Mouse (Mus musculus): ENCODE results near the gene Higd2a. TPM values are rescaled to one million over a fixed set of nuclear protein-coding genes. Genes with fewer than 3 reads are reported as not detected.
"Not testable (repeated sequence)": the region's sequence is repeated elsewhere in the genome, so short reads cannot be mapped to it uniquely, and the experiment has no call there.

The Higd2a gene
- total RNA-seq, 2 experiments from 2014 or later, result 156 to 168 TPM

GRCm38 (mm10) chr13:54610972-54611754 lies 21.2 kb downstream of the Higd2a start, which contains the start of gene Cltb:
Cltb (minus strand) TSS chr13:54611344.
- DNase-seq (ENCODE audit: extremely low spot score in 1 of 2, low spot score in 2 of 2), result peak; percentile 87 to 96
- intact Hi-C loops (cut with DNase I), result no loop called here

GRCm38 (mm10) chr13:54613141-54613540 lies 23.1 kb downstream of the Higd2a start:
- intact Hi-C loops (cut with DNase I); DNase-seq (ENCODE audit: extremely low spot score in 1 of 2, low spot score in 2 of 2): not testable (repeated sequence)

GRCm38 (mm10) chr13:54616307-54616706 lies 26.3 kb downstream of the Higd2a start:
- DNase-seq (ENCODE audit: extremely low spot score in 1 of 2, low spot score in 2 of 2), result no peak
- intact Hi-C loops (cut with DNase I), result no loop called here

GRCm38 (mm10) chr13:54616998-54617397 lies 27.0 kb downstream of the Higd2a start:
- intact Hi-C loops (cut with DNase I), result no loop called here
- DNase-seq (ENCODE audit: extremely low spot score in 1 of 2, low spot score in 2 of 2), result no peak

DNA sequence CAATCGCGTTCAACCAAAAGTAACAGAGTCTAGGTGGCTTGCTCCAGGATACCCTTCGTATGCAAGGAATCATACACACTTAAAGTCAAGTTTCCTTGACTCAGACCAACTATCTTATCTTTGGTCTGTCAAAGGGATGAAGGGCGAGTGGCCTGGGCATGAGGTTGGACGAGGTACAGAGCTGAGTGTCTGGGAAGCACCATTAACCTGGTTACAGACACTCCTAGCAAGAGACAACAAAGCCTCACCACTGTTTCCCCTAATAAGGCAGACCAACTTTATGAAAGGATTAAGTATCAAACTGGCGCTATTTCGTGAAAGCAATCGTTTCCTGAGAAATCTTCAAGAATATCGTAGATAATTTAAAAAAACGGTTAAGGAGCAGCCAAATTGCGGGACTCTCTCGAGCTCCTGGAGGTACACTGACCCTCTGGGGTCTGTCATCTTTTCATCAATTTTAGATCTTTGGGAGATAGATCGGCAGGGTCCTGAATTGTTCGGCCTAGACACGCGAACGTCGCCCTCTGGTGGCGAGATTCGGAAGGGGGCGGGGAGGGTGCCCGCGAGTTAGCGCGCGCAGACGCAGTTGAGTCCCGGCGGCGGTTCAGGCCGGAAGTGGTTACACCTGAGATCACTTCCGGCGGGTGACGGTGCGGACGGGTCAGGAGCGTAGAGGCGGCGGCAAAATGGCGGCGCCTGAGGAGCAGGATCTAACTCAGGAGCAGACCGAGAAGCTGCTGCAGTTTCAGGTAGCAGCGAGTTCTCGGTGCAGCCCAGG lies 31.3 kb downstream of the Higd2a start, which contains the start of gene Faf2:
Gene Faf2, plus strand, starts transcription at position 630 of the 778 bp plus-strand sequence.
- peak; percentile 98 for DNase-seq (ENCODE audit: extremely low spot score in 1 of 2, low spot score in 2 of 2)
- intact Hi-C loops (cut with DNase I), result no loop called here

GRCm38 (mm10) chr13:54621960-54622521 lies 32.0 kb downstream of the Higd2a start:
- no peak for DNase-seq (ENCODE audit: extremely low spot score in 1 of 2, low spot score in 2 of 2)
- intact Hi-C loops (cut with DNase I), result no loop called here

DNA sequence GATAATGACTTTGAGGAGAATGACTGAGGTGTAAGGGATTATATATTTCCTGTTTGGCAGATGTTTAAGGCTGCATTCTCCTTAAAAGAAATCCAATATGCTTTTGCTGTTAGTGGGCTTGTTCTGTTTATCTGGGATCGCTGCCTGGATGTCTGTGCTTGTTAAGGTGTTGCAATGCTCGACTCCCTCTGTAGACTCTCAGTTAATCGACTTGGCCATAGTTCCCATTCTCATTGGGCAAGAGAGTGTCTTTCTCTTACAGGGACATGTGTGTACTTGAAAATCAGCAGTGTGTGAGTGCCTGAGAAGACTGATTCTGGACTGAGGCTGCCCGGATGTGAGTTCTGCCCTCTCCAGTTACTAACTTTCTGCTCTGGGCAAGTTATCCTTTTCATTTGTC lies 39.1 kb downstream of the Higd2a start:
- DNase-seq (ENCODE audit: extremely low spot score in 1 of 2, low spot score in 2 of 2), result no peak
- intact Hi-C loops (cut with DNase I), result no loop called here

DNA sequence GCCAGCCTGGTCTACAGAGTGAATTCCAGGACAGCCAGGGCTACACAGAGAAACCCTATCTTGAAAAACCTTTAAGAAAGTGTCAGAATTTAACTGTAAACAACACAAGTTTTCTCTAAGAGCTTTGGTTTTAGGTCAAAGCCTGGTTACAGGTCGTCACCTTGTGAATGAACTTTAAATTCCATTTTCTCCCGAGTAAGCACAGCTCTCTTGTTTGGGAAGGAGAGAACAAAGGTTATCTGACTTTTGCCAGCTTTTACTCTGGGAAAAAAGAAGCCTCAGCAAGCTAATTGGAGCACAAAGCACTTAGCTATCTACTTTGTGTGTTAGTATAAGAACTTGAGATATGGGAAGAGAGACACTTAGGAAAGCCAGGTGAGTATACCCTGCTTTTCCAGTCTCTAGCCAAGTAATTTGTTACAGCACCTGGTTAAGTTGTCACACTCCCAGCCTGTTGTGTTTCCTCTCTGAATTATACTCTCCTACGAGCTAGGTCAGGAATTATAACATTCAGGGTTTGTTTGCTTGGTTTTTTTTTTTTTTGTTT lies 42.8 kb downstream of the Higd2a start:
- intact Hi-C loops (cut with DNase I), result no loop called here
- no peak for DNase-seq (ENCODE audit: extremely low spot score in 1 of 2, low spot score in 2 of 2)

- no peak for DNase-seq (ENCODE audit: extremely low spot score in 1 of 2, low spot score in 2 of 2)
- intact Hi-C loops (cut with DNase I), result no loop called here
Observed at GRCm38 (mm10) chr13:54635011-54635410, 45.0 kb downstream of the Higd2a start.

Small RNA genes lying within 50 kb of the gene (microRNA-seq; reads per million reads assigned to microRNA genes)
- not detected for gene Gm24195

Other genes with a start within 250 kb of the Higd2a start
- gene Cplx2, start 218.9 kb upstream of the Higd2a start, total RNA-seq (2021), result 100 to 1,000 TPM; 641 to 656 TPM
- gene Thoc3, start 121.4 kb upstream of the Higd2a start, total RNA-seq (2021), result 10 to 100 TPM; 41.3 to 41.4 TPM
- gene Simc1, start 86.4 kb upstream of the Higd2a start, total RNA-seq (2021), result 10 to 100 TPM; 17.4 to 19.9 TPM
- gene 4833439L19Rik, start 24.8 kb upstream of the Higd2a start, total RNA-seq (2021), result 100 to 1,000 TPM; 137 to 152 TPM
- gene Arl10, start 15.2 kb upstream of the Higd2a start, total RNA-seq (2021), result 10 to 100 TPM; 37.0 to 39.9 TPM
- 10 to 100 TPM; 32.1 to 34.8 TPM for gene Nop16, start 117 bp upstream of the Higd2a start, total RNA-seq (2021)
- 100 to 1,000 TPM; 325 to 333 TPM for gene Cltb, start 21.1 kb downstream of the Higd2a start, total RNA-seq (2021)
- 10 to 100 TPM; 49.5 to 57.1 TPM for gene Faf2, start 31.6 kb downstream of the Higd2a start, total RNA-seq (2021)
- gene Rnf44, start 103.7 kb downstream of the Higd2a start, total RNA-seq (2021), result 100 to 1,000 TPM in 1 of 2 experiments, 10 to 100 TPM in 1; 97.4 to 102 TPM
- under 1 TPM; 0.34 to 0.51 TPM for gene Cdhr2, start 111.3 kb downstream of the Higd2a start, total RNA-seq (2021)
- gene Gprin1, start 159.7 kb downstream of the Higd2a start, total RNA-seq (2021), result 100 to 1,000 TPM; 213 to 226 TPM
- 100 to 1,000 TPM; 739 to 802 TPM for gene Sncb, start 176.4 kb downstream of the Higd2a start, total RNA-seq (2021)
- under 1 TPM in 1 of 2 experiments, not detected in 1; 0.17 TPM for gene Eif4e1b, start 193.8 kb downstream of the Higd2a start, total RNA-seq (2021)
- 10 to 100 TPM; 64.3 to 69.0 TPM for gene Tspan17, start 199.2 kb downstream of the Higd2a start, total RNA-seq (2021)